Mouse (Mus musculus): ENCODE data around the gene Samd9l. TPM values are rescaled to one million over a fixed set of nuclear protein-coding genes. Genes with fewer than 3 reads are reported as not detected.
A peak's percentile ranks its signal among the peaks of the same experiment; 100 is the strongest.
"Not testable (repeated sequence)": the region's sequence is repeated elsewhere in the genome, so short reads cannot be mapped to it uniquely, and the experiment has no call there.

The Samd9l gene
- total and polyA plus RNA-seq, 3 experiments: 1.5 to 6.4 (median 5.9) TPM

- DNase-seq: no peak
- Histone ChIP-seq H3K36me3 (ENCODE audit: control insufficient read depth, insufficient read depth, low read length) (no peaks in the 10 kb centered on the region; the same call in 1 of the 2 replicates), H3K27ac (no peak overlapping the region), H3K9ac (ENCODE audit: low read depth, low read length) (no peak overlapping the region), H3K27me3 (ENCODE audit: control insufficient read depth, insufficient read depth, low read length) (no peaks in the 10 kb centered on the region), H3K4me1 (ENCODE audit: control insufficient read depth, insufficient read depth, low read length) (peaks cover 1% of the 10 kb centered on the region), H3K4me3 (no peak overlapping the region), H3K79me2 (replicated peaks; ENCODE audit: control insufficient read depth, insufficient read depth, low read length) (no peaks in the 10 kb centered on the region)
- no peak for TF ChIP-seq CTCF (IDR thresholded peaks at IDR 0.05)
- no peak for TF ChIP-seq POLR2A (IDR thresholded peaks at IDR 0.05; ENCODE audit: insufficient read depth, low read depth, low read length)
- no peak for TF ChIP-seq EP300 (IDR thresholded peaks at IDR 0.05; ENCODE audit: insufficient read depth, low read depth, low read length)
- intact Hi-C loops (cut with DNase I): loop anchor here (5.0 to 10.0 kb wide), 2 partner anchors 56 to 157 kb away; partner anchors contain the start of gene Samd9l
- WGBS: 34% methylated on average over 5 of the region's 5 CpGs
Measured at GRCm38 (mm10) chr6:3341479-3341878, 57.9 kb downstream of the Samd9l start.

- DNase-seq; H3K36me3 ChIP-seq (ENCODE audit: control insufficient read depth, insufficient read depth, low read length); H3K79me2 ChIP-seq (replicated peaks; ENCODE audit: control insufficient read depth, insufficient read depth, low read length); H3K9ac ChIP-seq (ENCODE audit: low read depth, low read length); H3K27me3 ChIP-seq (ENCODE audit: control insufficient read depth, insufficient read depth, low read length); H3K4me1 ChIP-seq (ENCODE audit: control insufficient read depth, insufficient read depth, low read length); H3K27ac ChIP-seq: not testable (repeated sequence)
- WGBS: 8% methylated on average over 10 of the region's 10 CpGs
- H3K4me3 ChIP-seq: peak overlapping the region; percentile 29; the same call in 1 of the 2 replicates
- intact Hi-C loops (cut with DNase I): loop anchor here (5.0 to 10.0 kb wide), 2 partner anchors 56 to 156 kb away; partner anchors contain the start of gene Samd9l
Measured at GRCm38 (mm10) chr6:3340928-3341327, 58.4 kb downstream of the Samd9l start.

GRCm38 (mm10) chr6:3339131-3339530 is 60.2 kb downstream of the Samd9l start:
- DNase-seq; H3K9ac ChIP-seq (ENCODE audit: low read depth, low read length); H3K79me2 ChIP-seq (replicated peaks; ENCODE audit: control insufficient read depth, insufficient read depth, low read length); H3K27ac ChIP-seq; H3K4me3 ChIP-seq; H3K4me1 ChIP-seq (ENCODE audit: control insufficient read depth, insufficient read depth, low read length); H3K36me3 ChIP-seq (ENCODE audit: control insufficient read depth, insufficient read depth, low read length); H3K27me3 ChIP-seq (ENCODE audit: control insufficient read depth, insufficient read depth, low read length); intact Hi-C loops (cut with DNase I): not testable (repeated sequence)
- WGBS: 87% methylated on average over 6 of the region's 6 CpGs

Other genes with a start within 250 kb of the Samd9l start
- gene Hepacam2, start 98.7 kb upstream of the Samd9l start, total RNA-seq (2021): under 1 TPM; 0.16 to 0.34 TPM
- 0.74 and 1.2 TPM in 2 replicates for gene Hepacam2, start 98.7 kb upstream of the Samd9l start, polyA plus RNA-seq (2012; rRNA removed)
- gene Vps50, start 98.8 kb upstream of the Samd9l start, total RNA-seq (2021): 10 to 100 TPM; 13.9 to 14.8 TPM
- gene Vps50, start 98.8 kb upstream of the Samd9l start, polyA plus RNA-seq (2012; rRNA removed): 3.2 and 5.6 TPM in 2 replicates

Data from heart, adult 2 months (tissue).